Mouse (Mus musculus) forelimb bud, embryonic 11.5 days (tissue): ENCODE measurements around the gene Dab2ip.

Experiments used
- DNase-seq: peaks from one replicate; pipeline ENCODE4 v3.0.0-alpha.2; 2012; ENCODE audit warnings: low read depth, low spot score

Dab2ip gene

GRCm38 (mm10) chr2:35595102-35595501 lies 37.0 kb downstream of the Dab2ip start:
- no peak for DNase-seq

DNA sequence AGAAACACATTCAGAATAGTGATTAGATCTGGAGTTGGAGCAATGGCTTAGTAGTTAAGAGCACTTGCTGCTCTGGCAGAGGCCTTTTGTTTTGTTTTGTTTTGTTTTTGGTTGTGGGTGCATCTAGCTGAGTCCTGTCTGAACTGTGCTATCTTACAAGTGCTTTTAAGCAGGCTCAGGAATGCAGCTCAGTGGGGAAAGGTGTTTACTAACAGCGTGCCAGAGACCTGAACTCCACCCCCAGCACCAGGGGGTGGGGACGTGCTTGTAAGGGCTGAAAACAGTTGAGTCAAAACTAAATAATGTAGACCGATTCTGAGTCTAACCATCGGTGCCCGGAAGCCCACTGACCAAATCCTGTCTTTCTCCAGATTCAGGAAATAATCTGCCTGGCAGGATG lies 37.7 kb downstream of the Dab2ip start:
- no peak for DNase-seq

DNA sequence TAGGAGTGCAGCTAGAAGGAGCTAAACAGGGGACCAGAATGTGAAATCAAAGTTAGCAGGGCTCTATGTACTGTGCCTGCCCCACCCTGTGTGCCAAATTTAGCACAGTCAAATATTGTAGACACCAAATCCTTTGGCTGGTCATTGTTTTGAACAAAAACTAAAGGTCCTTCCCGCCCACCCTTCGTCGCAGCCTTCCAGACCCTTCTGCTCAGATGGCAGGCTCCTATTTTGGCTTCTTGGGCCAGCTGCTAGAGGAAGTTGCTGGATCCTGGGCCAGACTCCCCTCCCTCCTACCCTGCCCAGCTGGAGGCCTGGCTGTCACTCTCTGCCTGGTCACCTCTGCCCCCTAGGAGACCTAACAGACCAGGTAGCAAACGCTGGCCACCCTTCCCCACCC lies 38.7 kb downstream of the Dab2ip start:
- no peak for DNase-seq

DNA sequence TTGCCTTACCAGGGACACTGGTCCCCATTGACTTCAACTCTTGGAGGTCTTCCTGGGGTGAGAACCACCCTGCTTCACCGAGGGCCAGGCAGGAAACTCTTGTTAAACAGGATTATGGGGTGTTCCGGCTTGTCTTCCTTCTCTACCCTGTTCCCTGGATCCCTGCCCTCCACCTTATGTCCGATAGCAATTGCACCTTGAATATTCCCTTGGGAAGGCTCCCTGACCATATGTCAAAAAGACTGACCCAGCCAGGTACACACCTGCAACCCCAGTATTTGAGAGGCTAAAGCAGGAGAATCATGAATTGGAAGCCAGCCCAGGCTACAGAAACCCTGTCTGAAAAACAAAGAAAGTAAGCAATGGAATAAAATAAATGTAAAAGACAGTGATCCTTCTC lies 40.8 kb downstream of the Dab2ip start:
- no peak for DNase-seq

GRCm38 (mm10) chr2:35601665-35602064 lies 43.6 kb downstream of the Dab2ip start:
- DNase-seq = no peak

DNA sequence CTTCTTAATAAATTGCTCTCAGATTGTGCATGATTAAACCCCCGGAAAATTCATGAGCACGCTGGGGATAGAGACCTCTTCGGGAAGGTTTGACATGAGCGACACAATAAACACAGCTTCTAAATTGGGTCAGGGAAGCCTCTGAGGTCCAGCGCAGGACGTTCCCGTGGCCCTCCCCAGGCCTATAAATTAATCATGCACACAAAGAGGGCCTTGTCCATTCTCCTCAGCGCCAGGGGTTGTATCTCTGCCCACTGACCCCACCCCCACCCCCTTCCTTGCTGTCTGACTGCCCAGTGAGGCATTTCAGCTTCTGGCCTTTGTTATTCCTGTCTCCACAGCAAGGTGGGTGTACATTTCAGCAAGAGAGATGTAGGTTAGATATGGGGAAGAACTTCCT lies 49.4 kb downstream of the Dab2ip start:
- DNase-seq = no peak

GRCm38 (mm10) chr2:35608856-35609255 lies 50.8 kb downstream of the Dab2ip start:
- DNase-seq = no peak

GRCm38 (mm10) chr2:35609317-35609716 lies 51.3 kb downstream of the Dab2ip start:
- no peak for DNase-seq

- no peak for DNase-seq
Observed at GRCm38 (mm10) chr2:35610168-35610951, 52.3 kb downstream of the Dab2ip start.

- DNase-seq = no peak
Observed at GRCm38 (mm10) chr2:35610976-35611375, 52.9 kb downstream of the Dab2ip start.

- DNase-seq = no peak
Observed at GRCm38 (mm10) chr2:35611645-35612044, 53.6 kb downstream of the Dab2ip start.

- DNase-seq = no peak
Observed at GRCm38 (mm10) chr2:35612297-35612696, 54.2 kb downstream of the Dab2ip start.

GRCm38 (mm10) chr2:35613946-35614353 lies 55.9 kb downstream of the Dab2ip start:
- no peak for DNase-seq

GRCm38 (mm10) chr2:35614411-35614810 lies 56.3 kb downstream of the Dab2ip start:
- no peak for DNase-seq

DNA sequence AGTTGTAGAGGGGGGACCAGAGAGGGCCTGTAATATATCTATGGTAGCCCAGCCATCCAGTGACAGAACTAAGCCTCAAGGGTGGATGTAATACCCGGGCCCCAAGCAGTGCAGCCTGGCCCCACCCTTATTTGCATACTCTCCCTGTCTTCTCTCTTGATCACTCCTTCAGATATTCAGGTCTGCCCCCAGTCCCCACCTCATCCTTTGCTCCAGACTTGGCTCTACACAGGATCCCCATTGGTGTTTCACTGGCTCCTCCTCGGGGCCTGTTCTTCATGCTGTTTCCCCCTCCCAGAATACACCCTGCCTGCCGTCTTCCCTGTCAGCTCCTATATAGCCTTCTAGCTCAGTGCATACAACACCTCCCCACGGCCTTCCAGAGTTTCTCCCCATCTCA lies 57.3 kb downstream of the Dab2ip start:
- no peak for DNase-seq

GRCm38 (mm10) chr2:35615977-35616376 lies 57.9 kb downstream of the Dab2ip start:
- no peak for DNase-seq

- no peak for DNase-seq
Observed at GRCm38 (mm10) chr2:35616891-35617658, 59.0 kb downstream of the Dab2ip start.

DNA sequence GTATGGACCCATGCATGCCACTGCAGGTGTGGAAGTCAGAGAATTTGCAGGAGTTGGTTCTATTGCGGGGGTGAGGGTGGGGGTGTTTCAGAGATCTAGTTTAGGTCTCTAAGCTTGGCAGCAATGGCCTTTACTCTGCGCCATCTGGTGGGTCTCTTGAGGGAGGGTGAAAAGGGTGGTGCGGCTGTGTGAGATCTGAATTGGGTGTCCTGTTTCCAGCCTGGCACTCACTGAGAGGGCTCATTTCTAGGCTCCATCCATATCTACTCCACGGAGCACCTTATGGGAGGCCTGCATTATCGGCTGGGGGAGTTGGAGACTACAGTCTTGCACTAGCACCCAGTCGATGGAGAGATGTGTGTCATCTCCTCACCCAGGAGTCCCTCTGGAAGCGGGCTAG lies 60.9 kb downstream of the Dab2ip start:
- no peak for DNase-seq

DNA sequence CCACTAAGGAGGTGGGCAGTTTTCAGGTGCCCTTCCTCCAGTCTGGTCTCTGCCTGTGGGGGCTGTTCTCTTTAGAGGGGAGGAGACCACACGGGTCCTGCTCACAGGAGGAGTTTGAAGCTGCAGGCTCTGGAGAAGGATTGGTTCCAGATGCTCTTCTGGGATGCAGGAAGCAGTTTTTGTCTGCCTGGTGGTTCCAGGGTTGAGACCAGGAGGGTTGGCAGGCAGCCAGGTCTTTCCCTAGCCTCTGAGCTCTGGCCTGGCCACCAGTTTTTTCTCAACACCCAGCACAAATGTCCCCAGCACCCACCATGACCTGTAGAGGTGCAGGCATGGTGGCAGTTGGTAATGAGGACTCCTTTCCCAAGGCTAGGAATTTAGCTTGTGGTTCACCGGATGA lies 61.5 kb downstream of the Dab2ip start:
- DNase-seq = peak; percentile 86

GRCm38 (mm10) chr2:35620364-35621224 lies 62.5 kb downstream of the Dab2ip start:
- peak; percentile 71 for DNase-seq

DNA sequence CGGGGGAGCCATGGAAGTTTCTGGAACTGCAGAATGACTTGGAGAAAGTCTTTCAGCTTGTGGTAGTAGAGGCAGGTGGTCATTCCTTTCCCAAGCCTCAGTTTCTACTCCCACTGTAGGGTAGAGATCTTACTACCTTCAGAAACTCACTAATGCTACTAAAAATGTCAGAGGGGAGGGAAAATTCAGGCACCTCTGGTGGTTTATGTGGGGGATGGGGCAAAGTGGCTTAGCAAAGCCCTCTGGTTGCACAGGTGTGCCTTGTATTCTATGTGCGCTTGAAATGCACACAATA lies 63.1 kb downstream of the Dab2ip start:
- DNase-seq = no peak

DNA sequence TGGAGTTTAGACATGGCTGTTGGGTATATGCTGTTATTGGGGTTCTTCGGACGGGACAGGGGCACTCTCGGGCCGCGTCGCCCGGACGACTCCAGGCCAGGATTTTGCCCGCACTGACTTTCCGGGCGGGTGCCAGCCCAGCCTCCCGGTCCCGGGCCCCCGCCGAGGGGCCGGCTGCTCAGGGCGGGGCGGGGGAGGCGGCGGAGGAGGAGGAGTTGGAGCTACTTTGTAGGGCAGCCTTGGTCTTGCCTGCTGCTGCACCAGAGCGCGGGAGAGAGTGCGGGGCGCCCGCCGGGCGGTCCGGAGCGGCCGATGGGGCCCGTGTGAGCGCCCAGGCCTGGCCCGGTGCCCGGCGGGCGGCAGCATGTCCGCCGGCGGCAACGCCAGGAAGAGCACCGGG lies 63.7 kb downstream of the Dab2ip start:
- DNase-seq = peak; percentile 73
